Mouse (Mus musculus) lung, embryonic 15.5 days (tissue): ENCODE measurements around the gene Iqcj. TPM values are rescaled to one million over a fixed set of nuclear protein-coding genes. Genes with fewer than 3 reads are reported as not detected.
"Not testable (repeated sequence)": the region's sequence is repeated elsewhere in the genome, so short reads cannot be mapped to it uniquely, and the experiment has no call there.

Experiments used
- ATAC-seq: fragments of 200-750 bp; cut with Nextera tagmentation; 2 replicates; pipeline ENCODE4 v1.8.0; 2017; ENCODE audit warnings: moderate number of reproducible peaks, borderline replicate concordance; ENCODE audit not compliant: low FRiP score, low TSS enrichment; ENCODE audit errors: extremely low read depth
- H3K27ac ChIP-seq: fragments of 300-500 bp; sonication (generic); 2 replicates; pipeline ENCODE4 v1.5.1; 2015; ENCODE audit warnings: moderate library complexity, mild to moderate bottlenecking, inconsistent platforms
- H3K27me3 ChIP-seq: fragments of 300-500 bp; sonication (generic); 2 replicates; pipeline ENCODE4 v1.6.1; 2015; ENCODE audit warnings: inconsistent platforms
- H3K36me3 ChIP-seq: fragments of 300-500 bp; sonication (generic); 2 replicates; pipeline ENCODE4 v1.6.1; 2015; ENCODE audit warnings: inconsistent platforms
- H3K4me1 ChIP-seq: fragments of 300-500 bp; sonication (generic); 2 replicates; pipeline ENCODE4 v1.6.1; 2015; ENCODE audit warnings: inconsistent platforms
- H3K4me2 ChIP-seq: fragments of 300-500 bp; sonication (generic); 2 replicates; pipeline ENCODE4 v1.6.1; 2015; ENCODE audit warnings: inconsistent platforms, mild to moderate bottlenecking, moderate library complexity
- H3K4me3 ChIP-seq: fragments of 300-500 bp; sonication (generic); 2 replicates; pipeline ENCODE4 v1.5.1; 2015; ENCODE audit warnings: mild to moderate bottlenecking, inconsistent platforms
- H3K9ac ChIP-seq: fragments of 300-500 bp; sonication (generic); 2 replicates; pipeline ENCODE4 v1.6.1; 2015; ENCODE audit warnings: inconsistent platforms
- H3K9me3 ChIP-seq: fragments of 300-500 bp; sonication (generic); 2 replicates; pipeline ENCODE4 v1.6.1; 2016; ENCODE audit warnings: inconsistent platforms
- WGBS: fragments of 180-500 bp; shearing (Covaris S2); methylation state at CpG from one replicate; pipeline ENCODE4 v1.1.7; 2015; 5-methylcytosine and 5-hydroxymethylcytosine counted together
- polyA plus RNA-seq: library from polyadenylated mRNA; unstranded; fragments of >200 nt; fragmentation: Nextera tagmentation; extraction: Ambion mirVana; gene quantifications from 2 replicates; pipeline ENCODE4 v1.2.1, GENCODE M21; 2015

Gene Iqcj
- polyA plus RNA-seq, 1 experiment from 2014 or later = not detected

GRCm38 (mm10) chr3:68096724-68097431, 204.9 kb downstream of the Iqcj start:
- no peak for ATAC-seq
- Histone ChIP-seq H3K9ac (no peak overlapping the region), H3K4me2 (no peak overlapping the region), H3K27me3 (no peaks in the 10 kb centered on the region), H3K27ac (no peak overlapping the region), H3K36me3 (no peaks in the 10 kb centered on the region), H3K9me3 (no peaks in the 10 kb centered on the region), H3K4me1 (no peaks in the 10 kb centered on the region), H3K4me3 (no peak overlapping the region)
- WGBS = 61% methylated on average over 4 of the region's 4 CpGs

- H3K9me3 ChIP-seq, H3K4me3 ChIP-seq, H3K4me2 ChIP-seq, ATAC-seq, H3K9ac ChIP-seq, H3K27ac ChIP-seq, H3K36me3 ChIP-seq, H3K4me1 ChIP-seq, H3K27me3 ChIP-seq: not testable (repeated sequence)
- 76% methylated on average over 6 of the region's 6 CpGs for WGBS
These were observed 207.5 kb downstream of the Iqcj start for GRCm38 (mm10) chr3:68099561-68099960.

- Histone ChIP-seq H3K4me1 (no peaks in the 10 kb centered on the region), H3K27ac (no peak overlapping the region), H3K27me3 (no peaks in the 10 kb centered on the region), H3K4me2 (no peak overlapping the region), H3K9ac (no peak overlapping the region), H3K9me3 (no peaks in the 10 kb centered on the region), H3K36me3 (no peaks in the 10 kb centered on the region), H3K4me3 (no peak overlapping the region)
- WGBS = 54% methylated on average over 4 of the region's 4 CpGs
- no peak for ATAC-seq
These were observed 209.3 kb downstream of the Iqcj start for GRCm38 (mm10) chr3:68101343-68101742.

GRCm38 (mm10) chr3:68105081-68105685, 213.2 kb downstream of the Iqcj start:
- no peak for ATAC-seq
- no peak overlapping the region for H3K4me3 ChIP-seq
- H3K9me3 ChIP-seq = no peaks in the 10 kb centered on the region
- H3K9ac ChIP-seq = no peak overlapping the region
- WGBS = 62% methylated on average over 2 of the region's 2 CpGs
- H3K27ac ChIP-seq = no peak overlapping the region
- H3K4me1 ChIP-seq = no peaks in the 10 kb centered on the region
- no peaks in the 10 kb centered on the region for H3K36me3 ChIP-seq
- H3K27me3 ChIP-seq = no peaks in the 10 kb centered on the region
- no peak overlapping the region for H3K4me2 ChIP-seq

Other genes with a start within 250 kb of the Iqcj start
- gene Iqschfp, start within 50 bp of the Iqcj start, polyA plus RNA-seq = not detected in 2 replicates
- gene Schip1, start 172.6 kb downstream of the Iqcj start, polyA plus RNA-seq = 36.6 and 38.9 TPM in 2 replicates